Mouse (Mus musculus) CH12.LX (cell line): ENCODE results near the gene Akap12. TPM values are rescaled to one million over a fixed set of nuclear protein-coding genes. Genes with fewer than 3 reads are reported as not detected.
A peak's percentile ranks its signal among the peaks of the same experiment; 100 is the strongest.

Source experiments
- DNase-seq: peaks from one replicate; pipeline ENCODE4 v3.0.0-alpha.2; 2013; ENCODE audit errors: extremely low read depth
- H3K27ac ChIP-seq: 2 replicates; pipeline ENCODE4 v1.5.1; 2012; ENCODE audit warnings: low read depth, mild to moderate bottlenecking, control low read depth, moderate library complexity; ENCODE audit not compliant: insufficient read depth
- H3K27me3 ChIP-seq: replicated peaks from 2 replicates; pipeline ENCODE3; 2012; ENCODE audit warnings: inconsistent platforms
- H3K36me3 ChIP-seq, 2 experiments: replicated peaks in 1 of 2; 2 replicates each; pipeline versions ENCODE3 to v1.6.1; 2012; ENCODE audit warnings: inconsistent platforms in 1 of 2, low read length in 1 of 2, mild to moderate bottlenecking in 1 of 2, mixed read lengths in 1 of 2, moderate library complexity in 1 of 2; ENCODE audit not compliant: control insufficient read depth in 1 of 2, insufficient read depth in 1 of 2
- H3K4me1 ChIP-seq, 2 experiments: 2 replicates each; pipeline ENCODE4 v1.6.1; 2012; ENCODE audit warnings: inconsistent platforms in 1 of 2, moderate library complexity in 1 of 2; ENCODE audit not compliant: insufficient read depth in 2 of 2, control insufficient read depth in 1 of 2
- H3K4me2 ChIP-seq: 2 replicates; pipeline ENCODE4 v1.6.1; 2012; ENCODE audit warnings: low read depth, mild to moderate bottlenecking, control low read depth; ENCODE audit not compliant: poor library complexity, insufficient read depth, severe bottlenecking
- H3K4me3 ChIP-seq, 3 experiments: fragments of 150-350 bp in 1 of 3; sonication (generic) in 1 of 3; replicated peaks in 1 of 3; 2 replicates each; pipeline versions ENCODE3 to v1.5.1; 2011 to 2012; ENCODE audit warnings: low read depth in 2 of 3, low read length in 2 of 3, mild to moderate bottlenecking in 2 of 3, moderate library complexity in 2 of 3, control low read depth in 1 of 3, improper control_type of control experiment in 1 of 3, inconsistent platforms in 1 of 3, mixed read lengths in 1 of 3; ENCODE audit not compliant: poor library complexity in 1 of 3
- H3K79me2 ChIP-seq: replicated peaks from 2 replicates; pipeline ENCODE4 v1.6.1; 2012; ENCODE audit warnings: mild to moderate bottlenecking, moderate library complexity; ENCODE audit not compliant: control insufficient read depth, poor library complexity, insufficient read depth, severe bottlenecking; ENCODE audit errors: extremely low read depth
- H3K9ac ChIP-seq: 2 replicates; pipeline ENCODE4 v1.6.1; 2012; ENCODE audit warnings: low read depth, mild to moderate bottlenecking, control low read depth, moderate library complexity; ENCODE audit not compliant: insufficient read depth
- H3K9me3 ChIP-seq: replicated peaks from 2 replicates; pipeline ENCODE3; 2012; ENCODE audit warnings: low read length, inconsistent platforms, mixed read lengths
- BHLHE40 ChIP-seq: IDR thresholded peaks from 2 replicates; pipeline ENCODE4 v1.6.1; 2011; ENCODE audit warnings: mild to moderate bottlenecking, low read depth, low read length, improper control_type of control experiment
- CHD2 ChIP-seq: IDR thresholded peaks from 2 replicates; pipeline ENCODE4 v1.6.1; 2011; ENCODE audit warnings: low read length, improper control_type of control experiment
- ELF1 ChIP-seq: IDR thresholded peaks from 2 replicates; pipeline ENCODE4 v1.6.1; 2014; ENCODE audit warnings: low read depth, mild to moderate bottlenecking, inconsistent platforms, low read length, improper control_type of control experiment
- ETS1 ChIP-seq: conservative IDR thresholded peaks from 2 replicates; pipeline ENCODE4 v1.6.1; 2012; ENCODE audit warnings: low read depth, mild to moderate bottlenecking, inconsistent platforms, low read length, improper control_type of control experiment, moderate library complexity
- JUN ChIP-seq: IDR thresholded peaks from 2 replicates; pipeline ENCODE4 v1.6.1; 2011; ENCODE audit warnings: low read depth, mild to moderate bottlenecking, low read length, improper control_type of control experiment, moderate library complexity; ENCODE audit not compliant: insufficient read depth
- MAX ChIP-seq: IDR thresholded peaks from 2 replicates; pipeline ENCODE4 v1.6.1; 2011; ENCODE audit warnings: low read length, improper control_type of control experiment
- MAZ ChIP-seq: IDR thresholded peaks from 2 replicates; pipeline ENCODE4 v1.6.1; 2012; ENCODE audit warnings: low read depth, mild to moderate bottlenecking, inconsistent platforms, low read length, improper control_type of control experiment, moderate library complexity
- MXI1 ChIP-seq: IDR thresholded peaks from 2 replicates; pipeline ENCODE4 v1.6.1; 2011; ENCODE audit warnings: mild to moderate bottlenecking, low read depth, low read length, improper control_type of control experiment
- RAD21 ChIP-seq: IDR thresholded peaks from 2 replicates; pipeline ENCODE4 v1.6.1; 2011; ENCODE audit warnings: low read depth, mild to moderate bottlenecking, low read length, improper control_type of control experiment, moderate library complexity
- SMC3 ChIP-seq: IDR thresholded peaks from 2 replicates; pipeline ENCODE4 v1.6.1; 2011; ENCODE audit warnings: low read depth, low read length, improper control_type of control experiment
- TCF12 ChIP-seq: IDR thresholded peaks from 2 replicates; pipeline ENCODE4 v1.6.1; 2014; ENCODE audit warnings: low read depth, mild to moderate bottlenecking, inconsistent platforms, low read length, improper control_type of control experiment
- USF2 ChIP-seq: conservative IDR thresholded peaks from 2 replicates; pipeline ENCODE4 v1.6.1; 2011; ENCODE audit warnings: low read depth, low read length, improper control_type of control experiment
- ZC3H11A ChIP-seq: IDR thresholded peaks from 2 replicates; pipeline ENCODE4 v1.6.1; 2012; ENCODE audit warnings: low read depth, mild to moderate bottlenecking, inconsistent platforms, low read length, improper control_type of control experiment
- ZMIZ1 ChIP-seq: IDR thresholded peaks from 2 replicates; pipeline ENCODE4 v1.6.1; 2012; ENCODE audit warnings: low read depth, mild to moderate bottlenecking, inconsistent platforms, low read length, improper control_type of control experiment
- dilution Hi-C: fragments of 300-500 bp; cut with MboI; formaldehyde crosslinking; loops from 2 replicates; pipeline ENCODE4 v1.14.3; 2020; ENCODE audit warnings: low sequenced_read_pairs; ENCODE audit not compliant: extremely low pct_unique_long_range_greater_than_20kb, extremely low pct_ligation_motif_present
- in situ Hi-C: fragments of 300-500 bp; cut with MboI; formaldehyde crosslinking; loops from 3 replicates; pipeline ENCODE4 v1.14.3; 2019; ENCODE audit warnings: low sequenced_read_pairs, low pct_ligation_motif_present, low pct_unique_long_range_greater_than_20kb, mixed read lengths
- polyA plus RNA-seq: library from polyadenylated mRNA; unstranded; fragments of >175 nt; gene quantifications from 2 replicates; pipeline ENCODE4 v1.2.1, GENCODE M21; 2012; ENCODE audit warnings: low read depth; ENCODE audit not compliant: insufficient read length
- total RNA-seq, 2 experiments: library from RNA; depleted of rRNA; stranded (reverse); fragments of 300-350 nt in 1 of 2; fragments of >200 nt in 1 of 2; gene quantifications; 2 replicates each; pipeline ENCODE4 v1.2.3; 2012 to 2014

The Akap12 gene
- total and polyA plus RNA-seq, 3 experiments = 0.51 to 3.1 (median 1.7) TPM

DNA sequence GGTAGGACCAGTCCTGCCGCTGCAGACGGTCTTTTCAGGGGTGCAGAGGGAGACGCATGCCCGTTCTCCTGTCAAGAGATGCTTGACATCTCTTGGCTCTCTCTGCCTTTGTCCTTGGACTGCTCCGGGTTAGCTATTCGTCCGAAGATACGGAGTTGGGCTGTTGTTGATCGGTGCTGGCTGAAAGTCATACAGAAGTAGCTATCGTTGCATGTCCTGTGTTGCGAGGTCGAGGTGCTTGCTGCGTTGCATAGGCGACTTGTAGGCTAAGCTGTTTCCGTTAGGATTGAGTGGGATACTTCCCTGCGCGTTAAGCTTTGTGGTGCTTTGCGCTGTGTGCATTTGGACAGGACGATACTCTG is 122.2 kb downstream of the Akap12 start:
- H3K27me3 ChIP-seq = no peaks in the 10 kb centered on the region
- dilution Hi-C loops = no loop called here

DNA sequence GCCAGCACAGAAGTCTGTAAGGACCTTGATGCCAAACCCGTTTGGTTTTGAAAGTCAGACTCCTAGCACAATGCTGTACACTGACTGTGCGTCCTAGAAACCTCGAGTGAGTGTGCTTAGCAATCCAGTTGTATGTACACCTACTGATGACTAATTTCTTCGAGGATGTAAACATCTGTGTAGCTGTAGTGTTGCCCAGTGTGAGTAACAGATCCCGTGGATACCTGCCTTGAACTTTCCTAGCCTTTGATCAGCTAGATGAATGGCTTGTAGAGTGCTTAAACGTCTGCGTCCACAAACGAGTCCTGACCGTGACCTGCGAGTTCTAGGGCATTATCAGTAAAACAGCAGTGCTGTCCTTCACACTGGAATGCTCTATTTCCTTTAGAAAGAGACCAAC is 122.9 kb downstream of the Akap12 start:
- TF ChIP-seq JUN = no peak
- no peak for TF ChIP-seq RAD21
- no peak for TF ChIP-seq MAX
- no peak for TF ChIP-seq MXI1
- TF ChIP-seq TCF12 = no peak
- no peak for TF ChIP-seq USF2
- no peak for TF ChIP-seq ZMIZ1
- no peak for TF ChIP-seq ZC3H11A
- TF ChIP-seq CHD2 = no peak
- TF ChIP-seq MAZ = no peak
- no peak for TF ChIP-seq SMC3
- TF ChIP-seq, all 38 proteins: peak for 0
- dilution Hi-C loops = no loop called here
- Histone ChIP-seq H3K4me3 (peak overlapping the region; percentile 76 to 97 (median 79)), H3K9ac (peak overlapping the region; percentile 98), H3K27me3 (no peaks in the 10 kb centered on the region), H3K4me2 (peak overlapping the region; percentile 80), H3K27ac (no peak overlapping the region), H3K4me1 (peaks cover 13 to 42% of the 10 kb centered on the region in 2 experiments), H3K79me2 (peaks cover 67% of the 10 kb centered on the region), H3K36me3 (peaks cover 4 to 30% of the 10 kb centered on the region in 2 experiments), H3K9me3 (no peaks in the 10 kb centered on the region)
- in situ Hi-C loops = no loop called here
- no peak for DNase-seq

More for the DNA sequence above, 122.2 kb downstream of the Akap12 start:
- in situ Hi-C loops = no loop called here
- peak overlapping the region; percentile 76 to 97 (median 79) for H3K4me3 ChIP-seq
- H3K9ac ChIP-seq = peak overlapping the region; percentile 98
- TF ChIP-seq BHLHE40 = no peak
- 0 out of 2 replicates have a peak, but pooled peaks have one; percentile 30 for TF ChIP-seq MXI1
- 0 out of 2 replicates have a peak, but pooled peaks have one; percentile 7 for TF ChIP-seq ELF1
- TF ChIP-seq ETS1 = no peak
- TF ChIP-seq, all 38 proteins: peak for 2
- Histone ChIP-seq H3K79me2 (peaks cover 60% of the 10 kb centered on the region), H3K4me1 (peaks cover 13 to 42% of the 10 kb centered on the region in 2 experiments), H3K4me2 (peak overlapping the region; percentile 80), H3K9me3 (no peaks in the 10 kb centered on the region), H3K27ac (peak overlapping the region; percentile 5; the same call in 1 of the 2 replicates), H3K36me3 (peaks cover 4 to 26% of the 10 kb centered on the region in 2 experiments)
- DNase-seq = no peak
